Mouse (Mus musculus): ENCODE results near the gene Trim25.

- no peak for TF ChIP-seq POLR2A (IDR thresholded peaks at IDR 0.05; ENCODE audit: control insufficient read depth, extremely low read depth, insufficient read depth, low read length, poor library complexity)
- TF ChIP-seq CTCF (IDR thresholded peaks at IDR 0.05; ENCODE audit: borderline replicate concordance, control insufficient read depth, extremely low read depth, insufficient read depth, low read length, poor library complexity), result no peak
These were observed 2.9 kb downstream of the Trim25 start for GRCm38 (mm10) chr11:89002068-89002467.
